Mouse (Mus musculus): ENCODE results near the gene Ehbp1l1.

The Ehbp1l1 gene

DNA sequence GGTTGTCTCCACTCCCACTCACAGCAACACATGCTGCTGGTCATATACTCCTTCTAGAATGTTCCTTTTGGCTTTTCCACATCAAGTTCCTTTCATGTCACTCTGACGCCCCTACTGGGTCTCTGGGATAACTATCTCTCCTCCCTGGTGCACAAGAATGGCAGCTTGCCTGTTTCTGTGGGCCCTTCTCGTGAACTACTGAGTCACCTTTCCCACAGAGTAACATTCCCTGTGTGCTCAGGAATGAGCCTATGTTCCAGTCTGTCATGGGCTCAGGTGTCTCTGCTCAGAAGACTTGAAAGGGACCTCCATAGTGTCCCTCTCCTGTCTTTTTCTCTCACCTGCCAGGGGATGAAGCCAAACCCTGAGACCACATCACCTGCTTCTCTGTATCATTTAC lies 13.3 kb upstream of the Ehbp1l1 start:
- ATAC-seq (ENCODE audit: insufficient number of reproducible peaks, low FRiP score, low TSS enrichment) = no peak

DNA sequence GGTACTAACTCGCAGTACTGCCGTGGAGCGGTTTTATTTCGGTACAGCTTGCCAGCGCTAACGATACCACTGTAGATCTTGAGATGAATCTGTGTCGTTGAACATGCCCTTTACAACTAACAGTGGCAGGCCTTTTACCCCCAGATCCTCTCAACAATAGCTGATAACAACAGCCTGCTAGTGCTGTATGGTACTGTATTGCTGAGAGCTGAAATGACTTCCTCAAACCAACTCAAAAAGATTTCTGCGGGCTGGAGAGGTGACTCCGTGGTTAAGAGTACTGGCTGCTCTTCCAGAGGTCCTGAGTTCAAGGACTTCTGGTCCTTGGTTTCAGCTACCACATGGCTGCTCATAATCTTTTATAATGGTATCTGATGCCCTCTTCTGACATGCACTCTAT lies 8.2 kb upstream of the Ehbp1l1 start:
- no peak for ATAC-seq (ENCODE audit: insufficient number of reproducible peaks, low FRiP score, low TSS enrichment)

- ATAC-seq (ENCODE audit: insufficient number of reproducible peaks, low FRiP score, low TSS enrichment) = peak; percentile 52; the same call in 1 of the 2 replicates
These were observed 5.3 kb upstream of the Ehbp1l1 start for GRCm38 (mm10) chr19:5731264-5731978.

GRCm38 (mm10) chr19:5730314-5731186 lies 4.4 kb upstream of the Ehbp1l1 start:
- ATAC-seq (ENCODE audit: insufficient number of reproducible peaks, low FRiP score, low TSS enrichment) = no peak

- peak; percentile 63; the same call in 1 of the 2 replicates for ATAC-seq (ENCODE audit: insufficient number of reproducible peaks, low FRiP score, low TSS enrichment)
These were observed 3.3 kb upstream of the Ehbp1l1 start, which contains the start of gene Fam89b for GRCm38 (mm10) chr19:5729444-5729815. Gene Fam89b, minus strand, starts transcription at chr19:5729653.

DNA sequence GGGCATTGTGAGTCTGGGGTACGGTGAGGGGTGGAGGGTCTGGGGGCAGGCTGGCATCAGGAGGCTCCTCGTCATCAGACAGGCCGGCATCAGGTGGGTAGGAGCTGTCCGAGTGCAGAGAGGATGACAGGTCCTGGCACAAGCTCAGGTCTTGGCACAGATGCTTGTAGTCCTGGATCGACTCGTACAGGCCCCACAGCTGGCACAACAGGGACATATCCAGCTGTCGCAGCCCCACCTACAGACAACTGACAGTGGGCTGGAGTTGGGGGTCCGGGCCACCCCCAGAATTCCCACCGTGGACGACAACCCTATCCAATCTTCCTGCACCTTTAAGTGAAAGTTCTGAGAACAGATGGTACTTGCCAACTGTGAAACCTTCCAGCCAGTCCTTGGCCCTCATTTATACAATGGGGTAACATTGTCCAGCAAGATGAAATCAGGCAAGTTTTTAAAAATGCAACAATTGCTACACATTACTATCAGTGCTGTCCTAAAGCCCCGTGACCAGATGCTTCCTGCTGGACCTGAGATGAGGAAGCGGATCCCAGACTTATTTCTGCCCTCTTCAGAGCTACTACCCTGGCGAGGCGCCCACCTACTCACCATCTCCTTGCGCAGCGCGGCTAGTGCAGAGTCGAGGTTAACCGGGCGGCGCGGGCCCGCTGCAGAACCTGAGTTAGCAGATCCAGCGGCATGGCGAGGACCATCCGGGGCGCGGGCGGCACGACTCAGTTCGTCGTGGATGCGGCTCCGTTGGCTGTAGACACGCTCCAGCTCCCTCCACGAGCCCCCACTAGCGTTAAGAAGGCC lies 2.7 kb upstream of the Ehbp1l1 start:
- no peak for ATAC-seq (ENCODE audit: insufficient number of reproducible peaks, low FRiP score, low TSS enrichment)

DNA sequence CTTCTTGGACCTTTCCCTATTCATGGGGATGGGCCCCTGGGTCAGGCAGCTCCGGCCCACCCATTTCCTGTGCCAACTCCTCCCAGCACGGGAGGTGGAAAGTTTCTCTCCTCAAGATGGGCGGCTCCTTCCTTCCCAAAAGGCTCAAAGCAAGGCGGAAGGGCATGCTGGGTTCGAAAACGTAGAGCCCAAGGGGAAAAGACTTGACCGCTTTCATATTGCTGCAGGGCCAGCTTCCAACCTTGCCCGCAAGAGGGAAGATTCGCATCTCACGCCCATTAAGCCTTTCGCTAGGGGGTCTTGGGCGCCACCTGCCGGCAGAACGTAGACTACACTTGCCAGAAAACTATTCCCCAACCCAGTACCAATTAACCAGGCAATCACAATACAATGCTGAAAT lies 1.6 kb upstream of the Ehbp1l1 start:
- ATAC-seq (ENCODE audit: insufficient number of reproducible peaks, low FRiP score, low TSS enrichment) = no peak; the same call in 1 of the 2 replicates

DNA sequence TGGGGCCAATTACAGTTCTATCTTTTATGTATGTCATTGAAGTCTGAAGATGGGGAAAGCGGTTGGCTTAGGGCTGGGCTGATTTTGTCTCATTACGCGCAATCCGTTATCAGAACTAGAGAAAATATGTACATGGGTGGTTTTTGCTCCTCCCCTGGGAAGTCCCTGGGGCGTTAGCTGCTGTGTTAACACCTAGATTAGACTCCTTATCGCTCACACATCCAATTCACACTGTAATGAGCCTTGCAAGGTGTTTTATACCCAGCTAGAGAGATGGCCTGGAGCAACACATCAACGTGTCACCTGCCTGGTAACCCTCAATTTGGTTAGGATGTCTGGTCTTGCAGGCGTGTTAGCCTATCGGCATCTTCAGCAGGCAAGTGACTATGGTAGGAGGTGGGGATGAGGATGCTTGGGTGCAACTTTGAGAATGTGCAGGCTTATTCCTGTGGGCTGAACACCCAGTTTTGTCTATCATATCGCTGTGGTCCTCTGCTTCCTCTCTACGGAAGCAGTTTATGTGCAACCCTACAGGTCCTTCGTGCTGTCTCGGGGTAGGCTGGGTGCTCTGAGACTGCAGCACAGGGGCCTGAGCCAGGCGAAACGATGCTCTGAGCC lies 953 bp upstream of the Ehbp1l1 start:
- no peak for ATAC-seq (ENCODE audit: insufficient number of reproducible peaks, low FRiP score, low TSS enrichment)

- ATAC-seq (ENCODE audit: insufficient number of reproducible peaks, low FRiP score, low TSS enrichment) = no peak
These were observed 949 bp downstream of the Ehbp1l1 start for GRCm38 (mm10) chr19:5725029-5725707.

- ATAC-seq (ENCODE audit: insufficient number of reproducible peaks, low FRiP score, low TSS enrichment) = no peak
These were observed 1.6 kb downstream of the Ehbp1l1 start for GRCm38 (mm10) chr19:5724549-5724941.

DNA sequence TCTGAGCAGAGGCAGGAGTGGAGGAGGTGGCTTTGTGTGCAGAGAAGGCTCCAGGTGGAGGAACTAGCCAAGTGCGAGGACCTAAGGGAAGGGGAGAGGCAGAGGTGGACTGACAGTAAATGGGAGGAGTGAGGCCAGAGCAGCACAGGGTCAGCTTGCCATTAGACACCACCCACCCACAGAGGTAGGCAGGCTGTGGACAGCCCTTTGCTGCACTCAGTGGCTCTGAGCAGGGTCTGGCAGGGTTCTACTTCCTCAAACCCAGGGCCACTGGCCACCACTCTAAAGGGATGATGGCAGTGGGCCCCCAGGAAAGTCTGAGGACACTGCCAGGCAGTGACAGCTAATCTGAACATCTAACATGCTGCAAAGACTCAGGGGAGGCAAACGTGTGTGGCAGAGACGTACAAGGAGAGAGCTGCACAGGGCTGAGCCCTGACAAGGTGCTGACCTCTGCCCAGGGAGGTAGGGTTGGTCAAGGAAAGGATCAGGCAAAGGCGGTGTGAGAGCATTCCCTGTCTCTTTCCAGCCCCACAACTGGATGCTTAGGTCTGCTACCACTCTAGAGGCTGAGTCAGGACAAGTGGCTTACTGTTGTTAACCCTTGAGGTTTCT lies 2.1 kb downstream of the Ehbp1l1 start:
- ATAC-seq (ENCODE audit: insufficient number of reproducible peaks, low FRiP score, low TSS enrichment) = no peak

- no peak for ATAC-seq (ENCODE audit: insufficient number of reproducible peaks, low FRiP score, low TSS enrichment)
These were observed 3.2 kb downstream of the Ehbp1l1 start for GRCm38 (mm10) chr19:5722848-5723425.

- ATAC-seq (ENCODE audit: insufficient number of reproducible peaks, low FRiP score, low TSS enrichment) = no peak
These were observed 4.9 kb downstream of the Ehbp1l1 start for GRCm38 (mm10) chr19:5721233-5721632.

DNA sequence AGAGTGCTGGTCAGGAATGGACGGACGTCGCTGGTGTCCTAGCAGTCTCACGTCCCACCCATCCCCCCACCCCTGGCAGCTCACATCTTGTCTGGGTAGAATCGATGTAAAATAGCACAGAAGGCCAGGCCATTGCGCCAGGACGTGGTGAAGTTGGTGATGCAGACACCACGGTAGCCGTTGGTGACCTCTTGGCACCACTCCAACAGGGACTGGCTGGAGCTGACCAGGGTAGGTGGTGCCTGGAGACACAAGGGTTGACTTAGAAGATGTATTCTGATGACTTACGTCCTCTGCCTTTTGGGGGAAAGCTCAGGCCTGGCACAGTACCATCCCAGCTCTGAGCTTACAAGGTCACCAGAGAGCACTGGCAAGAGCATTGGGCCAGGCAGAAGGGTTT lies 9.2 kb downstream of the Ehbp1l1 start:
- no peak for ATAC-seq (ENCODE audit: insufficient number of reproducible peaks, low FRiP score, low TSS enrichment)

- ATAC-seq (ENCODE audit: insufficient number of reproducible peaks, low FRiP score, low TSS enrichment) = 0 out of 2 replicates have a peak, but pooled peaks have one; percentile 45
These were observed 10.1 kb downstream of the Ehbp1l1 start for GRCm38 (mm10) chr19:5715793-5716688.

DNA sequence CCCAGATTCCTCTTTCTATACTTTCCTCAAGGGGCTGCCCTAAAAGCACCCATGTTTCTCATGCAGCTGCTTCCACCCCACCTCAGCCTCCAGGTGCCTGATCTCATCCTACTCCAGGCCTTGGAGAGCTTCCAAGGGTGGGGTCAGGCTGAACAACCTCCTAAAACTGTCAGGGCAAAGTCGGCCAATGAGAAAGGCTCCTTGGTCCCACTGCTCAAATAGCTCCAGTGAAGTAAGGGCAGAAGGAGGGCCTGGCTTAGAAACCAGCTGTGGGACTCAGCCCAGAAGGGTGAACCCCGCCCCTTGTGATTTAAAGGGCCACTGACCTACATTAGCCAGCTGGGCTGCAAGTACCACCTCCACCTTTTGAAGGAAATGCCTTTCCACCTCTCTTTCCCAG lies 12.4 kb downstream of the Ehbp1l1 start:
- no peak for ATAC-seq (ENCODE audit: insufficient number of reproducible peaks, low FRiP score, low TSS enrichment)

GRCm38 (mm10) chr19:5713255-5713654 lies 12.9 kb downstream of the Ehbp1l1 start:
- no peak for ATAC-seq (ENCODE audit: insufficient number of reproducible peaks, low FRiP score, low TSS enrichment)

GRCm38 (mm10) chr19:5711907-5712460 lies 14.1 kb downstream of the Ehbp1l1 start:
- no peak for ATAC-seq (ENCODE audit: insufficient number of reproducible peaks, low FRiP score, low TSS enrichment)

Data from cerebellum, adult (tissue).